ENCODE assay signal across 8 mouse cellular contexts in genomic region chr1:153174801-153175200, GRCm38 (mm10). TPM values are rescaled to one million over a fixed set of nuclear protein-coding genes. Genes with fewer than 3 reads are reported as not detected.
DNase-seq lines count a peak whose midpoint lies in the region; ATAC-seq lines count a peak whose summit lies in the region.

No protein-coding gene starts in this region.

- no peaks in the 10 kb centered on the region for H3K36me3 ChIP-seq in forebrain, embryonic 14.5 days (ENCODE audit: control insufficient read depth, insufficient read depth, low read length)

- no peak overlapping the region for H3K4me3 ChIP-seq in forebrain, embryonic 14.5 days (ENCODE audit: low read depth, low read length)

- intact Hi-C loops in heart, postnatal 14 days (cut with DNase I): no loop called here

- ATAC-seq in forebrain, embryonic 14.5 days: no peak

- no peak overlapping the region for H3K27ac ChIP-seq in forebrain, embryonic 14.5 days (ENCODE audit: low read depth, low read length)

- no peaks in the 10 kb centered on the region for H3K27me3 ChIP-seq in forebrain, embryonic 14.5 days (replicated peaks; ENCODE audit: control insufficient read depth, insufficient read depth, low read length)

- WGBS in forebrain, embryonic 14.5 days: 74% methylated on average over 12 of the region's 12 CpGs

- H3K9ac ChIP-seq in forebrain, embryonic 14.5 days (ENCODE audit: low read length): no peak overlapping the region

- no peak overlapping the region for H3K4me2 ChIP-seq in forebrain, embryonic 14.5 days (ENCODE audit: low read length)

- H3K9me3 ChIP-seq in forebrain, embryonic 14.5 days (replicated peaks; ENCODE audit: control insufficient read depth, low read length): no peaks in the 10 kb centered on the region

- peak; percentile 42 for DNase-seq in right cerebral cortex, postnatal 14 days
- DNase-seq in right cerebral cortex, postnatal 25 days: no peak
- DNase-seq in cerebellum, postnatal 10 days: peak; percentile 94 to 95
- peak; percentile 76 to 84 for DNase-seq in heart, postnatal 14 days
- peak; percentile 73 for DNase-seq in lung, postnatal 14 days
- no peak for DNase-seq in forebrain, embryonic 14.5 days (ENCODE audit: low spot score)
- DNase-seq in adipocyte (ENCODE audit: low spot score): no peak
- DNase-seq in thymus, postnatal 10 days (ENCODE audit: low spot score in 2 of 2): no peak

- H3K4me1 ChIP-seq in forebrain, embryonic 14.5 days (ENCODE audit: control insufficient read depth, insufficient read depth, low read length): no peaks in the 10 kb centered on the region

RNA-seq across cellular contexts. Expression of gene Lamc2, which starts 11.4 kb away (rescaled TPM):
- total RNA-seq in heart, postnatal 14 days (2021): 10 to 100 TPM in 1 of 2 experiments, 1 to 10 TPM in 1; 6.9 to 10.7 TPM
- 0.70 and 1.1 TPM in 2 replicates for polyA plus RNA-seq in forebrain, embryonic 14.5 days (2014; fragmentation: Nextera tagmentation; extraction: Ambion mirVana)

Comparison
In these comparisons a context has a peak if more than half of its experiments do, and no peak if none do; other contexts are left out.
1. DNase-seq: peak in right cerebral cortex, postnatal 14 days (single experiment), cerebellum, postnatal 10 days (2 of 2), heart, postnatal 14 days (2 of 2) and lung, postnatal 14 days (single experiment); none in right cerebral cortex, postnatal 25 days (single experiment), forebrain, embryonic 14.5 days (single experiment), adipocyte (single experiment) and thymus, postnatal 10 days (0 of 2).